Mouse (Mus musculus) embryonic facial prominence, embryonic 14.5 days (tissue): ENCODE measurements around the gene Tbc1d9b. TPM values are rescaled to one million over a fixed set of nuclear protein-coding genes. Genes with fewer than 3 reads are reported as not detected.

Experiments used
- ATAC-seq: fragments of 200-750 bp; cut with Nextera tagmentation; 2 replicates; pipeline ENCODE4 v1.8.0; 2017; ENCODE audit warnings: low read depth, moderate number of reproducible peaks, moderate TSS enrichment
- DNase-seq: peaks from one replicate; pipeline ENCODE4 v3.0.0-alpha.2; 2015; ENCODE audit warnings: low spot score
- H3K27ac ChIP-seq: fragments of 300-500 bp; sonication (generic); replicated peaks from 2 replicates; pipeline ENCODE4 v1.5.1; 2014; ENCODE audit warnings: low read depth, mild to moderate bottlenecking, low read length, moderate library complexity
- H3K27me3 ChIP-seq: fragments of 300-500 bp; sonication (generic); replicated peaks from 2 replicates; pipeline ENCODE4 v1.6.1; 2014; ENCODE audit warnings: low read length; ENCODE audit not compliant: control insufficient read depth, insufficient read depth
- H3K36me3 ChIP-seq: fragments of 300-500 bp; sonication (generic); 2 replicates; pipeline ENCODE4 v1.6.1; 2014; ENCODE audit warnings: low read length, mixed read lengths; ENCODE audit not compliant: control insufficient read depth, insufficient read depth
- H3K4me1 ChIP-seq: fragments of 300-500 bp; sonication (generic); 2 replicates; pipeline ENCODE4 v1.6.1; 2014; ENCODE audit warnings: antibody characterized with exemption, low read length; ENCODE audit not compliant: control insufficient read depth, insufficient read depth
- H3K4me2 ChIP-seq: fragments of 300-500 bp; sonication (generic); 2 replicates; pipeline ENCODE4 v1.6.1; 2014; ENCODE audit warnings: low read depth, mild to moderate bottlenecking, low read length, moderate library complexity, mixed read lengths
- H3K4me3 ChIP-seq: fragments of 300-500 bp; sonication (generic); 2 replicates; pipeline ENCODE4 v1.5.1; 2014; ENCODE audit warnings: low read depth, mild to moderate bottlenecking, low read length
- H3K9ac ChIP-seq: fragments of 300-500 bp; sonication (generic); 2 replicates; pipeline ENCODE4 v1.6.1; 2014; ENCODE audit warnings: low read depth, mild to moderate bottlenecking, low read length, moderate library complexity, mixed read lengths
- H3K9me3 ChIP-seq: fragments of 300-500 bp; sonication (generic); 2 replicates; pipeline ENCODE4 v1.6.1; 2016; ENCODE audit warnings: low read length; ENCODE audit not compliant: control insufficient read depth
- WGBS: fragments of 180-500 bp; shearing (Covaris S2); extraction: QIAGEN DNeasy Blood & Tissue Kit; methylation state at CpG from one replicate; pipeline ENCODE4 v1.1.7; 2014; 5-methylcytosine and 5-hydroxymethylcytosine counted together
- polyA plus RNA-seq: library from polyadenylated mRNA; unstranded; fragments of >200 nt; fragmentation: Nextera tagmentation; extraction: Ambion mirVana; gene quantifications from 2 replicates; pipeline ENCODE4 v1.2.1, GENCODE M21; 2014

Gene Tbc1d9b
- polyA plus RNA-seq, 1 experiment from 2014 or later, result 40.1 TPM

DNA sequence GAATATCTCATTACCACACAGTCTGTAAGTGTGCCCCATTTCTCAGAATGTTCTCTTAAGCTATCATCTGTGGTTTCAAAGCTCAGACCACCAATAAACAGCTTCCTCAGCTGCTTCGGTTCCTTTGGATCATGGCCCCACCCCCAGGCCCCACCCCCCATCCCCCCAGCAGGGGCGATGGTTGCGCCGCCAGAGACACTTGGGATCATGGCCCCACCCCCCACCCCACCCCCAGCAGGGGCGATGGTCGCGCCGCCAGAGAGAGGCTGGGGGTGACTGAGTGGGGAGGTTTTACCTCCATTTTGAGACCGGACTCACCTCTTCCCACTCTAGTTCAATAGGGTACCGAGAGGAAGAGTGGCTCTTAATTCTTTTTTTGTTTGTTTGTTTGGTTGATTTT is 3.4 kb upstream of the Tbc1d9b start:
- Histone ChIP-seq H3K9ac (no peak overlapping the region), H3K36me3 (no peaks in the 10 kb centered on the region), H3K4me1 (0 out of 2 replicates have a peak, but pooled peaks cover 8% of the 10 kb centered on the region), H3K4me3 (no peak overlapping the region), H3K27ac (no peak overlapping the region), H3K27me3 (no peaks in the 10 kb centered on the region), H3K4me2 (peak overlapping the region; percentile 49), H3K9me3 (no peaks in the 10 kb centered on the region)
- DNase-seq, result no peak
- ATAC-seq, result no peak
- WGBS, result 7% methylated on average over 9 of the region's 10 CpGs

DNA sequence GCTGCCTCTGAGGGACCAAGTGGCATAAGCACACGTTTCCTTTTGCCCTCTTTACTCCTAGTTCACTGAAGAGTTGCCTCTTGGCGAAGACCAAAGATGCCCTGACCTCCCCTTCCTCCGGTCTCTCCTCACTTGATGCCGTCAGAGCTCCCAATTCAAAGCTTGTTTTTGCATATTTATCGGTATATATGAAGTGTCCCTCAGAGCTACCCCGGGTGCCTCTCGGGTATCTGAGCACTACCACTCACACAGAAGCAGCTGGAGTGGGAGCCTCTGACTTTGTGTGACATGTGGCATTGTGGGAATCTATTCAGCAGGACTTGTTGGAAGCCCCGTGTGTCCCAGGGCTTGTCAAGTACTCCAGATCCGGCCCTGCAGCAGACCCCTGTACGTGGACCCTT is 605 bp downstream of the Tbc1d9b start:
- peak overlapping the region; percentile 77 for H3K4me2 ChIP-seq
- peak overlapping the region; percentile 96 for H3K4me3 ChIP-seq
- ATAC-seq (no peak), DNase-seq (peak; percentile 29)
- no peaks in the 10 kb centered on the region for H3K27me3 ChIP-seq
- no peaks in the 10 kb centered on the region for H3K9me3 ChIP-seq
- 0 out of 2 replicates have a peak, but pooled peaks cover 8% of the 10 kb centered on the region for H3K4me1 ChIP-seq
- 10% methylated on average over 10 of the region's 10 CpGs for WGBS
- H3K9ac ChIP-seq, result peak overlapping the region; percentile 100
- peaks cover 16% of the 10 kb centered on the region for H3K36me3 ChIP-seq
- H3K27ac ChIP-seq, result peak overlapping the region; percentile 82

DNA sequence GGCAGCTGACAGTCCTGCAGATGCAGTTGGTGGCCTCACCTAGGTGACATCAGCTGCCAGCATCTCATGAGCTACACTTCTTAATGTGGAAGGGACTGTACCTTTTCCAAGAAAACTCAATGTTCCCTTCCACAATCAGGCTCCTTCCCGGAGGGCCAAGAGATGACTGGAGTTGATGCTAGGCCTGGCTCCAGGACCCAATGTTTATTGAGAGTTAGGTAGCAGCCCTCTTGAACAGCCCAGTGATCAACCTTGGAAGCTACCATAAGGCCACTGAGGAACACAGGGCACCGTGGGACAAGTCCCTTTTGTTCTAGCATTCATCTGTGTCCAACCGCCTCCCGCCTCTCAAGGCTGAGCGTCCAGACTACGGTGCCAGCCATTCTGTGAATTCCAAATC is 1.1 kb downstream of the Tbc1d9b start:
- no peaks in the 10 kb centered on the region for H3K9me3 ChIP-seq
- peaks cover 21% of the 10 kb centered on the region for H3K36me3 ChIP-seq
- DNase-seq (no peak), ATAC-seq (no peak)
- H3K9ac ChIP-seq, result peak overlapping the region; percentile 100
- H3K27ac ChIP-seq, result no peak overlapping the region
- WGBS, result 89% methylated on average over 6 of the region's 6 CpGs
- H3K4me3 ChIP-seq, result peak overlapping the region; percentile 96
- peak overlapping the region; percentile 77 for H3K4me2 ChIP-seq
- H3K27me3 ChIP-seq, result no peaks in the 10 kb centered on the region
- 0 out of 2 replicates have a peak, but pooled peaks cover 8% of the 10 kb centered on the region for H3K4me1 ChIP-seq

DNA sequence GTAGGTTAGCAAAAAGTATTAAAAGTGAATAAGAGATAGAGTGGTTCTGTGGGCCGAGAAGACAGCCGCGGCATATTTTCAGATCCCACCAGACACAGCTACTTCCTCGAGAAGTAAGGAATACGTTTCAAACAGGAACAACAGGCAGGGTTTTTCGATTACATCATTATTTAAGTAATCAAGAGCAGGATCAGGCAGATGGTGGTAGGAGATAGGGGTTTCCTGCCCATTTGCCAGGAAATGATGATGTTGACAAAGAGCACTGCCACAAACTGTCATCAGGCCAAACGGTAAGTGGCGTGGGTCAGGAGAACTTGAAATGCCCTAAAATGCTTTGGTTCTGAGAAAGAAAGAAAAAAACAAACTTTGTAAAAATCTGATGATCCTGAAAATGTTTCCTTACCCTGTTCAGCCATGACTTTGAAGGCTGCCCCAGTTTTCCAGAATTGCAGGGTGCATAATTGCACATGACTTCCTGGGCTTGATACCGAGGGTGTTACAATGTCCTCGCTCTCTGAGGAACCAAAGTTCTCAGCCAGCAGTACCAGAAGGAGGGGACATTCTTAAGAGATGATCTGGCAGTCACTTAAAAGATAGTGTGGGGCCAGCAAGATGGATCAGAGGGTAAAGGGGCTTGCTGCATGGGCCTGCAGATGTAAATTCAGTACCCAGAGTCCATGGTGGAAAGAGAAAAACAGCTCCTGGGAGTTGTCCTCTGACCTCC is 3.1 kb downstream of the Tbc1d9b start:
- H3K9ac ChIP-seq, result 0 out of 2 replicates have a peak overlapping the region, but pooled peaks have one; percentile 19
- WGBS, result 68% methylated on average over 10 of the region's 10 CpGs
- no peaks in the 10 kb centered on the region for H3K9me3 ChIP-seq
- H3K27ac ChIP-seq, result no peak overlapping the region
- no peak for DNase-seq
- no peak overlapping the region for H3K4me2 ChIP-seq
- peaks cover 40% of the 10 kb centered on the region for H3K36me3 ChIP-seq
- H3K27me3 ChIP-seq, result no peaks in the 10 kb centered on the region
- no peak for ATAC-seq
- H3K4me1 ChIP-seq, result 0 out of 2 replicates have a peak, but pooled peaks cover 8% of the 10 kb centered on the region
- no peak overlapping the region for H3K4me3 ChIP-seq

DNA sequence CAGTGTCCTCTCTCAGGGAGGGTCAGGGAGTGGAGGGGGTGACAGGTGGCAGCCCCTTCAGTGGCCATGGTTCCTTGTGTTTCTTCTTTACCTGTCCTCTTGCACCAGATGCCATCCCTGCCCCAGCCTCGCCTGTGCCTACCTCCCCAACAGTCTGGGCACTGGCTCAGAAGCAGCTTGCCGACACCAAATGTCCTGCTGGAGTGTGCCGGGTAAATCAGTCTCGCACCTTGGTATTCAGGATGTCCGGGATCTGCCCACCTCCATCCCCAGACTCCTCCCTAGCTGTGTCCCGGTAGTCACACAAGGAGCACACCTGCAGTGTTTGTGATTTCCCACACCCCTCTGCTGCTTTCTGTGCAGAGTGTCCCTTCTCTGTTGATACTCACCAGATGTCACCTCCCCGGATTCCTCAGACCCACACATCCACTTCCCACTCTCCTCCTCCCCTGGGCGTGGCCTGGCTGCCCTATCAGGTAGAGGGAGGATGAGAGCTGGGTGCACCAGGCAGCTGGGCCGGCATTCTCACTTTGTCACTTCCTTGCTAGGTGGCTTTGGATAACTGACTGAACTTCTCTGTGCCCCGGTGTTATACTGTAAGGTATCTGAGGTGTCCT is 7.1 kb downstream of the Tbc1d9b start:
- Histone ChIP-seq H3K27me3 (no peaks in the 10 kb centered on the region), H3K4me1 (no peaks in the 10 kb centered on the region), H3K9me3 (no peaks in the 10 kb centered on the region), H3K9ac (no peak overlapping the region), H3K27ac (no peak overlapping the region), H3K4me3 (no peak overlapping the region), H3K36me3 (peaks cover 80% of the 10 kb centered on the region), H3K4me2 (no peak overlapping the region)
- ATAC-seq, result no peak; the same call in 1 of the 2 replicates
- DNase-seq, result no peak
- WGBS, result 69% methylated on average over 10 of the region's 10 CpGs

DNA sequence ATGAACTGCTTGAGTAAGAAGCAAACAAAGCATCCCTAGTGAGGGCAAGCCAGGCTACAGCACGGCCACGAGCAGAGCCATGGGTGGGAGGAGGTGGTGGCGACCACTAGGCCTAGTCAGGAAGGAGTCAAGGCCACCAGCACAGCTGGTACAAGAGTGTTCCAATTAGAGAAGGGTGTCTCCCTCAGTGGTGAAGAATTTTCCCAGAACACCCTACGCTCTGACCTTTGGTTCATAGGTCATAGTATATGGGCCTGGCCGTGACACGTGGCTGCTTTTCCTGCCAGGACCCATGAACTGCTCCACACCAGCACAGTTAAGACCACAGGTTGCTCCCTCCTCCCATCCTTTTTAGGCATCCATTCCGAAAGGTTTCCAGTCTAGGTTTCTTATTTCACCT is 8.4 kb downstream of the Tbc1d9b start:
- Histone ChIP-seq H3K4me3 (no peak overlapping the region), H3K4me1 (no peaks in the 10 kb centered on the region), H3K9ac (no peak overlapping the region), H3K36me3 (peaks cover 89% of the 10 kb centered on the region), H3K27ac (no peak overlapping the region), H3K27me3 (no peaks in the 10 kb centered on the region), H3K9me3 (no peaks in the 10 kb centered on the region), H3K4me2 (no peak overlapping the region)
- WGBS, result 71% methylated on average over 7 of the region's 7 CpGs
- DNase-seq (no peak), ATAC-seq (no peak)

DNA sequence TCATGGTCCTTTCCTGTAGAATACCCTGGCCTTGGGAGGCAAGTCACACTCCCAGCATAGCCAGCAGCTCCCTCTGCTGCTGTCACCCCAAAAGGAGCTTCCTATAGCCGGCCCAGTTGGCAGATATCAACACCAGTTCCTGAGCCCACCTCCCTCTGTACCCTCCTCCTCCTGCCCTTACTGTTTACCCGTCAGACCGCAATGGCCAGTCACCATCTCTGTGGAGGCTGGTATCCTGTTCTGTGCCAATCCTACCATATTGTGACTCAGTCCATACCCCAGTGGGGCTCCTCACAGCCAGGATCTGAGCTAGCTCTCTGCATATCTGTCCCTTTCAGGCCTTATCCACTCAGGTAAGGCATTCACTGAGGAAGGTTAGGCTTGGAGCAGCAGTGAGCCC is 14.3 kb downstream of the Tbc1d9b start:
- no peaks in the 10 kb centered on the region for H3K4me1 ChIP-seq
- no peaks in the 10 kb centered on the region for H3K27me3 ChIP-seq
- no peak for ATAC-seq
- no peak overlapping the region for H3K27ac ChIP-seq
- DNase-seq, result no peak
- H3K9ac ChIP-seq, result no peak overlapping the region
- no peak overlapping the region for H3K4me2 ChIP-seq
- H3K36me3 ChIP-seq, result peaks cover 91% of the 10 kb centered on the region
- 89% methylated on average over 3 of the region's 3 CpGs for WGBS
- H3K9me3 ChIP-seq, result no peaks in the 10 kb centered on the region
- no peak overlapping the region for H3K4me3 ChIP-seq

DNA sequence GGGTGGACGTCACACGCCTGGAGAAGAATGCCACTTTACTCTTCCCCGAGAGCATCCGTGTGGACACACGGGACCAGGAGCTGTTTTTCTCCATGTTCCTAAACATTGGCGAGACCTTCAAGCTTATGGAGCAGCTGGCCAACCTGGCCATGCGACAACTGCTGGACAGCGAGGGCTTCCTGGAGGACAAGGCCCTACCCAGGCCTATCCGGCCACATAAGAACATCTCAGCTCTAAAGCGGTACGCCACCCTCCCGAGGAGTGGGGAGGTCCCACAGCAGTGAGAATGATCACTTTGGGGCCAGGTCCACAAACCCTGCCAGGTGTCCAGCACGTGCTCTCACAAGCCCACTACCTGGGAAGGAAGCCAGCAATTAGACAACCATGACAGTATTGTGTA is 14.9 kb downstream of the Tbc1d9b start:
- H3K4me1 ChIP-seq, result no peaks in the 10 kb centered on the region
- no peak overlapping the region for H3K9ac ChIP-seq
- ATAC-seq, result no peak
- no peak for DNase-seq
- H3K9me3 ChIP-seq, result no peaks in the 10 kb centered on the region
- no peak overlapping the region for H3K27ac ChIP-seq
- 92% methylated on average over 13 of the region's 13 CpGs for WGBS
- no peak overlapping the region for H3K4me3 ChIP-seq
- H3K4me2 ChIP-seq, result no peak overlapping the region
- no peaks in the 10 kb centered on the region for H3K27me3 ChIP-seq
- peaks cover 91% of the 10 kb centered on the region for H3K36me3 ChIP-seq
